Mouse (Mus musculus) myocyte (in vitro differentiated cells): ENCODE results near the gene Znhit2.

ENCODE experiments used
- CEBPB ChIP-seq: IDR thresholded peaks from 2 replicates; pipeline ENCODE4 v1.6.1; 2011; ENCODE audit warnings: mild to moderate bottlenecking, moderate library complexity; ENCODE audit not compliant: poor library complexity, insufficient read depth, severe bottlenecking
- E2F4 ChIP-seq: IDR thresholded peaks from one replicate; pipeline ENCODE4 v1.6.1; 2011; ENCODE audit warnings: mild to moderate bottlenecking, control low read depth, moderate library complexity; ENCODE audit not compliant: insufficient read depth
- MAX ChIP-seq: IDR thresholded peaks from one replicate; pipeline ENCODE4 v1.6.1; 2011; ENCODE audit warnings: low read depth, mild to moderate bottlenecking, control low read depth
- MYOD1 ChIP-seq, 3 experiments: IDR thresholded peaks; one replicate each; pipeline ENCODE4 v1.6.1; 2011; ENCODE audit warnings: control low read depth in 2 of 3, low read depth in 2 of 3, mild to moderate bottlenecking in 2 of 3, moderate library complexity in 1 of 3; ENCODE audit not compliant: insufficient read length in 2 of 3, control insufficient read depth in 1 of 3
- POLR2A ChIP-seq: IDR thresholded peaks from one replicate; pipeline ENCODE4 v1.6.1; 2011; ENCODE audit warnings: low read depth, mild to moderate bottlenecking, control low read depth, moderate library complexity; ENCODE audit not compliant: insufficient read length
- POLR2AphosphoS2 ChIP-seq: IDR thresholded peaks from one replicate; pipeline ENCODE4 v1.6.1; 2011; ENCODE audit warnings: low read depth, control low read depth; ENCODE audit not compliant: insufficient read length
- USF1 ChIP-seq: IDR thresholded peaks from one replicate; pipeline ENCODE4 v1.6.1; 2011; ENCODE audit warnings: low read depth, mild to moderate bottlenecking, control low read depth, moderate library complexity

DNA sequence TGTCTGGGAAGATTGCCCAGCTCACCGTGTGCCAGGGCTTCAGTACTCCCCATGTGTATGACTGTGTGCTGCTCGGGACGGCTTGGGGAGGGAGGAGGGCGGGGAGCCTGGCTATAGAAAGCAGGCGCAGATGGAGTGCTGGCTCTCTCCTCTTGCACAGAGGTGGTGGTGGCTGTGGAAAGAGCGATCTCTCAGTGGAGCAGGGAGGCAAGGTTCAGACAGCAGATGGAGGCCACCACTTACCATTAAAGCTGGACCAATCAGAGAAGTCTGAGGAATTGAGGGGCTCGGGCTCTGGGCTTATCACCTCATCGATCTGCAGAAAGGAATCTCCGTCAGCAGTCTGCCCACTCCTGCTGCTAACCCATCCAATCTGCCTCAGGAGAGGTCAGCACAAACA is 21.2 kb downstream of the Znhit2 start, which contains the start of gene Gm28374:
- TF ChIP-seq POLR2AphosphoS2 (no peak), MYOD1 (IDR thresholded peaks at IDR 0.05; ENCODE audit: control insufficient read depth in 1 of 3, insufficient read length in 2 of 3, low read depth in 2 of 3) (no peak), POLR2A (no peak), E2F4 (no peak), CEBPB (no peak), MAX (no peak), USF1 (no peak)
